Mouse (Mus musculus): ENCODE measurements around the gene Wipi2. TPM values are rescaled to one million over a fixed set of nuclear protein-coding genes. Genes with fewer than 3 reads are reported as not detected.

The Wipi2 gene
- polyA plus RNA-seq, 1 experiment = 38.4 TPM

DNA sequence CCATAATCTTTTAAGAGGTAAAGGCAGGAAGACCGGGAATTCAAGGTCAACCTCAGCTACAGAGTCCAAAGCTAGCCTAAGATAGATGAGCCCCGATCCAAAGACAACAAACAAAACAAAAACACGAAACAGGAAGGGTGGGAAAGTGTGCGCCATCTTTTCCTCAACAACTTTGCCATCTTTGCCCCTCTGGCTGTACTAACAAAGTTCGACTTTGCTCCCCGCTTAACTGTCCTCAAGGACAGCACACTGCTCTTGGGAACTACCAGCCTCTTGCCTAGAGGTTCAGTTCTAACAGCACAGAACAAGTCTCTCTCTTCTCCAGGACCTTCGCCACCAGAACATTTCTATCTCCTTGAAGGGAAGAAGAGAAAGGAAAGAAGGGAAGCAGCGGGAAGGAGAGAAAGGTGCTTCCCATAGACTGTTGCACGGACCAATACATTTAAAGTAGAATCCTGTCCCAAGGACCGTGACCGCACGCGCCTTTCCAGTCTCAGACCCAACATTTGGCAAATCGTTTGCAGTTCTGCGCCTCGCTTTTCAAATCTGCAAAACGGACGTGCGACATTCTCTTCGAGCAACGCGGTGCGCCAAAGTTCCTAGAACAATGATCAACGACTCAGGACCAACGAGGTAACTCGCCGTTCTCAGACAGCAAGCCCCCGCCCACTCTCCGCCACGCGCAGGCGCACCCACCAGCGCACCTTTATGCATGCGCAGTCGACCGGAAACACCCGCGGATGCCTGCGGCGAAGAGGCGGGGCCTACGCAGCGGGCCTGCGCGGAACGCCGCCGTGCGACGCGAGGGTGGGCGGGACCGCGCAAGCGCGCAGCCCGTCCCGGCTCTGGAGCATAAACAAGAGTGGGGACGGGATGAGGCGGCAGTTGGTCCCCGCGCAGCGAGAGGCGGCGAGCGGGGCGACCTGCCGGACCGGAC, 1.5 kb downstream of the Wipi2 start:
- peak; percentile 95 for DNase-seq
- WGBS = under 1% methylated on average over 69 of the region's 69 CpGs
- peak overlapping the region; percentile 93 for H3K4me3 ChIP-seq (replicated peaks; ENCODE audit: extremely low read depth, low read depth, low read length)
- H3K4me1 ChIP-seq (ENCODE audit: control insufficient read depth, insufficient read depth, low read length) = peaks cover 8% of the 10 kb centered on the region
- peak; percentile 69; the same call in 1 of the 2 replicates for TF ChIP-seq POLR2A (IDR thresholded peaks at IDR 0.05; ENCODE audit: borderline replicate concordance, extremely low read depth, low read depth, low read length)
- no peak for TF ChIP-seq CTCF (IDR thresholded peaks at IDR 0.05; ENCODE audit: insufficient read depth, low read length)

GRCm38 (mm10) chr5:142629663-142630025, 2.1 kb downstream of the Wipi2 start:
- peak overlapping the region; percentile 76 for H3K4me3 ChIP-seq (replicated peaks; ENCODE audit: extremely low read depth, low read depth, low read length)
- H3K4me1 ChIP-seq (ENCODE audit: control insufficient read depth, insufficient read depth, low read length) = peaks cover 8% of the 10 kb centered on the region
- WGBS = under 1% methylated on average over 41 of the region's 41 CpGs
- DNase-seq = no peak
- TF ChIP-seq POLR2A (IDR thresholded peaks at IDR 0.05; ENCODE audit: borderline replicate concordance, extremely low read depth, low read depth, low read length) = no peak
- no peak for TF ChIP-seq CTCF (IDR thresholded peaks at IDR 0.05; ENCODE audit: insufficient read depth, low read length)

- peak; percentile 23 for DNase-seq
- Histone ChIP-seq H3K4me3 (replicated peaks; ENCODE audit: extremely low read depth, low read depth, low read length) (peak overlapping the region; percentile 76), H3K4me1 (ENCODE audit: control insufficient read depth, insufficient read depth, low read length) (peaks cover 8% of the 10 kb centered on the region)
- TF ChIP-seq POLR2A (IDR thresholded peaks at IDR 0.05; ENCODE audit: borderline replicate concordance, extremely low read depth, low read depth, low read length) = no peak
- no peak for TF ChIP-seq CTCF (IDR thresholded peaks at IDR 0.05; ENCODE audit: insufficient read depth, low read length)
- WGBS = 5% methylated on average over 6 of the region's 6 CpGs
Measured at GRCm38 (mm10) chr5:142630224-142630623, 2.7 kb downstream of the Wipi2 start.

GRCm38 (mm10) chr5:142637823-142638222, 10.3 kb downstream of the Wipi2 start:
- TF ChIP-seq CTCF (IDR thresholded peaks at IDR 0.05; ENCODE audit: insufficient read depth, low read length) (no peak), POLR2A (IDR thresholded peaks at IDR 0.05; ENCODE audit: borderline replicate concordance, extremely low read depth, low read depth, low read length) (no peak)
- 90% methylated on average over 5 of the region's 5 CpGs for WGBS
- Histone ChIP-seq H3K4me3 (replicated peaks; ENCODE audit: extremely low read depth, low read depth, low read length) (no peak overlapping the region), H3K4me1 (ENCODE audit: control insufficient read depth, insufficient read depth, low read length) (no peaks in the 10 kb centered on the region)
- DNase-seq = no peak

DNA sequence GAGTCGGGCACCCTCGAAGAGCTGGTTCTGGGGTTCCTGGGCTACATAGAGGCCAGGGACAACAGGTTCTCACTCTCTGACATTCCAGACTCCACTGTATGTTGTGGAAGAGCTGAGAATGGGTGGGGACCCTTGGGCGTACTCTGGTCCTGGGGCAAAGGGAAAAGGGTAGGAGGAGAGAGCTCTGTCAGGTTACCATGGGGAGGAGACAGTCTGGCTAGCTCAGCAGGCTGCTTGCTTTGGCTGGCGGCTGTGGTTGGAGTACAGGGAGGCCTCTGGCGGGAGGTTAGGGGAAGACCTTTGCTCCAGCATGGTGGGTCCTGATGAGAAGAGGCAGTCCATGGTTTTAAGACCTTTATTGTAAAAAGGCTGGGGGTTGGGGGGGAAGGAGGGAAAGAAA, 12.6 kb downstream of the Wipi2 start:
- Histone ChIP-seq H3K4me1 (ENCODE audit: control insufficient read depth, insufficient read depth, low read length) (no peaks in the 10 kb centered on the region), H3K4me3 (replicated peaks; ENCODE audit: extremely low read depth, low read depth, low read length) (no peak overlapping the region)
- WGBS = 89% methylated on average over 5 of the region's 5 CpGs
- DNase-seq = no peak
- TF ChIP-seq POLR2A (IDR thresholded peaks at IDR 0.05; ENCODE audit: borderline replicate concordance, extremely low read depth, low read depth, low read length) (no peak), CTCF (IDR thresholded peaks at IDR 0.05; ENCODE audit: insufficient read depth, low read length) (no peak)

GRCm38 (mm10) chr5:142641331-142642051, 14.0 kb downstream of the Wipi2 start:
- 83% methylated on average over 6 of the region's 6 CpGs for WGBS
- no peak for TF ChIP-seq POLR2A (IDR thresholded peaks at IDR 0.05; ENCODE audit: borderline replicate concordance, extremely low read depth, low read depth, low read length)
- TF ChIP-seq CTCF (IDR thresholded peaks at IDR 0.05; ENCODE audit: insufficient read depth, low read length) = no peak
- DNase-seq = no peak
- Histone ChIP-seq H3K4me1 (ENCODE audit: control insufficient read depth, insufficient read depth, low read length) (no peaks in the 10 kb centered on the region), H3K4me3 (replicated peaks; ENCODE audit: extremely low read depth, low read depth, low read length) (no peak overlapping the region)

DNA sequence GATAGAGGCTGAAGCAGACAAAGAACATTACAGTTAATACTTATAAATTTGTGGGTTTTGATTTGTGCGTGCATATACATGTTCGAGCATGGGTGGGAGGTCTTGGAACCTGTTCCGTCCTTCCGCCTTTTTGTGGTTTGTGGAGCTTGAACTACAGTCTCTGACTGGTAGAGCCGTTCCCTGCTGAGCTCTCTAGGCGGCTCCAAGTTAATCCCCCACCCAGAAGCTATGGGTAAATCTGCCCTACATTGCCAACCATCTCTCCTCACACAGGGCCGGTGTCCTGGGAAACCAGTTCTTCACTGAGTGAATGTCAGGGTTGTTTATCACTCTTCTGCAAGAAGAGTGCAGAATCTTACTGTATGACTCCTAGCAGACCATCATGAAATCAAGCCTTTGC, 20.7 kb downstream of the Wipi2 start:
- Histone ChIP-seq H3K4me1 (ENCODE audit: control insufficient read depth, insufficient read depth, low read length) (no peaks in the 10 kb centered on the region), H3K4me3 (replicated peaks; ENCODE audit: extremely low read depth, low read depth, low read length) (no peak overlapping the region)
- no peak for DNase-seq
- TF ChIP-seq CTCF (IDR thresholded peaks at IDR 0.05; ENCODE audit: insufficient read depth, low read length) = no peak
- 88% methylated on average over 7 of the region's 7 CpGs for WGBS

- no peak for DNase-seq
- TF ChIP-seq POLR2A (IDR thresholded peaks at IDR 0.05; ENCODE audit: borderline replicate concordance, extremely low read depth, low read depth, low read length) = no peak
- no peak for TF ChIP-seq CTCF (IDR thresholded peaks at IDR 0.05; ENCODE audit: insufficient read depth, low read length)
- Histone ChIP-seq H3K4me3 (replicated peaks; ENCODE audit: extremely low read depth, low read depth, low read length) (no peak overlapping the region), H3K4me1 (ENCODE audit: control insufficient read depth, insufficient read depth, low read length) (no peaks in the 10 kb centered on the region)
- WGBS = 82% methylated on average over 4 of the region's 4 CpGs
Measured at GRCm38 (mm10) chr5:142649460-142650050, 22.1 kb downstream of the Wipi2 start.

GRCm38 (mm10) chr5:142650390-142650789, 22.9 kb downstream of the Wipi2 start:
- 54% methylated on average over 3 of the region's 3 CpGs for WGBS

More at GRCm38 (mm10) chr5:142650390-142650789, 22.9 kb downstream of the Wipi2 start:
- no peaks in the 10 kb centered on the region for H3K4me1 ChIP-seq (ENCODE audit: control insufficient read depth, insufficient read depth, low read length)
- no peak overlapping the region for H3K4me3 ChIP-seq (replicated peaks; ENCODE audit: extremely low read depth, low read depth, low read length)
- no peak for DNase-seq
- TF ChIP-seq CTCF (IDR thresholded peaks at IDR 0.05; ENCODE audit: insufficient read depth, low read length) = no peak
- no peak for TF ChIP-seq POLR2A (IDR thresholded peaks at IDR 0.05; ENCODE audit: borderline replicate concordance, extremely low read depth, low read depth, low read length)

All from lung, adult 2 months (tissue).